Mouse (Mus musculus): Measurements from ENCODE around the gene Spout1. TPM values are rescaled to one million over a fixed set of nuclear protein-coding genes. Genes with fewer than 3 reads are reported as not detected.
A peak's percentile ranks its signal among the peaks of the same experiment; 100 is the strongest.

The Spout1 gene
- total RNA-seq, 2 experiments from 2014 or later = 22.4 to 26.0 TPM

DNA sequence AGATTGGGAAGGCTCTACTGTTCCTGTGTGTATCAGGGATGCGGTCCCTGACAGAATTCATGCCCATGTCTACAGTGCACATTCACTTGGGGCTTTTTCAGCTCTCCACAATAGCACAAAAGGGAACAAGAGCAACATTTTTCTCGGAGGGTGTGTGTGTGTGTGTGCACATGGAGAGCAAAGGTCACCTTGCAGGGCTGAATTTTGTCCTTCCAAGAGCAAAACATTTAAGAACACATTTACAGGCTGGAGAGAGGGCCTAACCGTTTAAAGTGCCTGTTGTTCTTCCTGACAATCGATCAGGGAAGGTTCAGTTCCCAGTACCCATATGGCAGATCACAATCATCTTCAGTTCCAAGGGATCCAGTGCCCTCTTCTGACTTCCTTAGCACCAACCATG lies 48.1 kb downstream of the Spout1 start:
- DNase-seq = no peak

DNA sequence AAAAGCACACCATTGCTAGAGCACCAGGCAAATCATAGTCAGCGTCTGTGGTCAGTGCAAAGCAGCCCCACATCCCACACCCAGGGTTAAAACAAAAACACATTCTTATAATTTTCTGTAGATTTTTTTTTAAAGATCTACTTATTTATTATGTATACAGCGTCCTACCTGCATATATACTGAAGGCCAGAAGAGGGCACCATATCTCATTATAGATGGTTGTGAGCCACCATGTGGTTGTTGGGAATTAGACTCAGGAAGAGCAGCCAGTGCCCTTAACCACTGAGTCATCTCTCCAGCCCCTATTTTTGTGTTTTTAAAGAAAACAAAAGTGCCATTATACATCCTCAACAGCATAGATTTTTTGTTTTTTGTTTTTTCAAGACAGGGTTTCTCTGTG lies 49.5 kb downstream of the Spout1 start:
- no peak for DNase-seq

DNA sequence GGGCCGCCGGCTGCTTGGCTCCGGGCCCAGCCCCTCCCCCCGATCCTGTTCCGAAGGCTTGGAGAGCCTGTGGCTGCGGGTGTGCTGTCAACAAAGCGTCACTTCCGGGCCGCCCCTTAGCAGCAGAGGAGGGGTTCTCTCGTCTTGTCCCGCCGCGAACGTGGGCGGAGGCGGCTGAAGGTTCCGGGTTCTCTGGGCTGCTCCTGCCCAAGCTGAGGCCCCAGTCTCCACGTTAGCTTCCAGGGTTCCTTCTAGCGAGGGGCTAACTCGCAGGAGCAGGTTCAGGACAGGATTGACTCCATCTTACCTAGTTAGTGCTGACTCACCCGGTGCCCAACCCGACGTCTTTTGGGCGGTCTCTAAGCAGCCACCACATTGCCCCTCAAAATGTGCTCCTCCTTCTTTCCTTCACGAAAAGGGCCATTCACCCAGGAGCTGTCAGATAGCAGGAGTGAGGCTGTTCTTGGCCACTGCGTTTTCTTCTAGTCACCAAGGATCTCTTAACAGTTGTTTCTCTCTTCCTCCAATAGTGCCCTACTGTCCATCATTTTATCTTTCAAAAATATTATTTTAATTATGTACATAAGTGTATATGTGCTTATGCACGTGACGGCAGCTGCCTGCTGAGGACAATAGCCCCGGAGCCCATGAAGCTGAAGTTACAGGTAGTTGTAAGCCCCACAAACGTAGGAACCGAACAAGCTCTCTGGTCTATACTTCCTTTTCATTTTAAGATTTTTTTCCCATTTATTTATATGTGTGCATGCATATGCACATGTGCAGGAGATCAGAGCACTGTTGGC lies 53.6 kb downstream of the Spout1 start, which contains the start of gene Zer1:
TSS of gene Zer1 (minus strand) at position 114 of the 803 bp plus-strand sequence.
- peak; percentile 98 to 100 for DNase-seq

DNA sequence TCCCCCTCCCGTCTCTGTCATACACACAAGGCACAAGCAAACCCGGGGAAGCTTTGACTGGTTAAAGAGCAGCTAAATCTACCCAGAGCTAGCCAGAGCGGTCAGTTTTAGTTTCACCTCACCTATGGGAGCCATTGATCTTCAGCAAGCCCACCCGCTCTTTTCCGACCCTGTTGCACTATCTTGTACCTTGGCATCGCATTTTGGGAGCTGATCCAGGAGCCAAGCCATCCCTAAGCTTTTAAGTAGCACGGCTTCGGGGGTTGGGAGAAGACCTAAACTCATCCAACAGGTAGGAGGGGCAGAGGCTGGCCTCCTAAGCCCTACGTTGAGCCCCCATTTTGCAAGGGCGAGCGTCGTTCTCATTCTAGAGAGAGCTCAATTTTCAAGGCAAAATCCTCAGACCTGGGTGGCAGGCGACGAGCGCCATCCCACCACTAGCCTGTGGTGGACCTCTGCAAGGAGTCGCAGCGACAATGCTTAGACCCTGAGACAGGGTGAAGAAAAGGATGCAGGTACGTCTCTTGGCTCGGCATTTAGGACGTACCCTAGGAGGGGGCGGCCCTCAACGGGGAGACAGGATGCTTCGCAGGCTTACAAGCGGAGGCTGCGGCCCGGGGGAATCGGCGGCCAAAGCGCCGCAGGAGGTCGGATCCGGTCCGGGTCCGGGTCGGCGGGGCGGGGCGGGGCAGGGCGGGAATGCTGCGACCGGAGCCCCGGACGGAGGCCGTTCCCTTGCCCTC lies 54.4 kb downstream of the Spout1 start:
- DNase-seq = peak in 1 of 2 experiments; percentile 16

Other genes starting within 250 kb of the Spout1 start
- gene Gle1, start 243.0 kb downstream of the Spout1 start, total RNA-seq (2021) = 10 to 100 TPM; 29.8 to 32.1 TPM
- 100 to 1,000 TPM; 197 to 273 TPM for gene Sptan1, start 212.9 kb downstream of the Spout1 start, total RNA-seq (2021)
- gene Wdr34, start 129.6 kb downstream of the Spout1 start, total RNA-seq (2021) = 10 to 100 TPM; 15.8 to 20.9 TPM
- 100 to 1,000 TPM; 255 to 277 TPM for gene Set, start 121.1 kb downstream of the Spout1 start, total RNA-seq (2021)
- gene Pkn3, start 100.8 kb downstream of the Spout1 start, total RNA-seq (2021) = 1 to 10 TPM; 5.5 to 6.3 TPM
- 10 to 100 TPM; 16.2 to 25.8 TPM for gene Zdhhc12, start 84.8 kb downstream of the Spout1 start, total RNA-seq (2021)
- gene Zer1, start 53.9 kb downstream of the Spout1 start, total RNA-seq (2021) = 10 to 100 TPM; 32.0 to 40.7 TPM
- 10 to 100 TPM; 49.3 to 56.3 TPM for gene Tbc1d13, start 44.7 kb downstream of the Spout1 start, total RNA-seq (2021)
- gene Endog, start 7.0 kb downstream of the Spout1 start, total RNA-seq (2021) = 10 to 100 TPM; 33.0 to 44.2 TPM
- 10 to 100 TPM; 20.7 to 28.2 TPM for gene Kyat1, start 27.4 kb upstream of the Spout1 start, total RNA-seq (2021)
- gene Lrrc8a, start 59.3 kb upstream of the Spout1 start, total RNA-seq (2021) = 10 to 100 TPM; 57.6 to 75.2 TPM
- 1 to 10 TPM; 1.3 to 2.1 TPM for gene Gm28035, start 62.1 kb upstream of the Spout1 start, total RNA-seq (2021)
- 10 to 100 TPM; 15.3 to 19.5 TPM for gene Phyhd1, start 87.7 kb upstream of the Spout1 start, total RNA-seq (2021)
- not detected for gene Gm28038, start 102.6 kb upstream of the Spout1 start, total RNA-seq (2021)
- gene Dolk, start 107.9 kb upstream of the Spout1 start, total RNA-seq (2021) = 10 to 100 TPM; 42.8 to 51.3 TPM
- 10 to 100 TPM; 33.9 to 35.9 TPM for gene Nup188, start 107.9 kb upstream of the Spout1 start, total RNA-seq (2021)
- 10 to 100 TPM; 68.2 to 69.5 TPM for gene Sh3glb2, start 180.9 kb upstream of the Spout1 start, total RNA-seq (2021)
- gene Miga2, start 185.8 kb upstream of the Spout1 start, total RNA-seq (2021) = 10 to 100 TPM; 72.9 to 89.7 TPM
- gene Dolpp1, start 213.8 kb upstream of the Spout1 start, total RNA-seq (2021) = 10 to 100 TPM; 18.2 to 18.7 TPM
- gene Crat, start 237.4 kb upstream of the Spout1 start, total RNA-seq (2021) = 100 to 1,000 TPM; 124 to 168 TPM
- gene Ptpa, start 237.6 kb upstream of the Spout1 start, total RNA-seq (2021) = 100 to 1,000 TPM; 123 to 143 TPM